Mouse (Mus musculus) heart, embryonic 12.5 days (tissue): ENCODE measurements around the gene Lhx6. TPM values are rescaled to one million over a fixed set of nuclear protein-coding genes. Genes with fewer than 3 reads are reported as not detected.
A peak's percentile ranks its signal among the peaks of the same experiment; 100 is the strongest.

ENCODE experiments used
- ATAC-seq: fragments of 200-750 bp; cut with Nextera tagmentation; 2 replicates; pipeline ENCODE4 v1.8.0; 2017; ENCODE audit warnings: moderate TSS enrichment, moderate library complexity; ENCODE audit not compliant: insufficient number of reproducible peaks, low FRiP score
- H3K27ac ChIP-seq: fragments of 300-500 bp; sonication (generic); 2 replicates; pipeline ENCODE4 v1.5.1; 2016; ENCODE audit warnings: mild to moderate bottlenecking, moderate library complexity; ENCODE audit not compliant: poor library complexity, severe bottlenecking
- H3K27me3 ChIP-seq: fragments of 300-500 bp; sonication (generic); replicated peaks from 2 replicates; pipeline ENCODE4 v1.6.1; 2016; ENCODE audit warnings: mild to moderate bottlenecking, moderate library complexity
- H3K36me3 ChIP-seq: fragments of 300-500 bp; sonication (generic); 2 replicates; pipeline ENCODE4 v1.6.1; 2016; ENCODE audit warnings: mild to moderate bottlenecking, moderate library complexity
- H3K4me1 ChIP-seq: fragments of 300-500 bp; sonication (generic); replicated peaks from 2 replicates; pipeline ENCODE4 v1.6.1; 2016; ENCODE audit warnings: mild to moderate bottlenecking
- H3K4me2 ChIP-seq: fragments of 300-500 bp; sonication (generic); 2 replicates; pipeline ENCODE4 v1.6.1; 2016; ENCODE audit warnings: mild to moderate bottlenecking, moderate library complexity
- H3K4me3 ChIP-seq: fragments of 300-500 bp; sonication (generic); 2 replicates; pipeline ENCODE4 v1.5.1; 2016; ENCODE audit warnings: mild to moderate bottlenecking
- H3K9ac ChIP-seq: fragments of 300-500 bp; sonication (generic); 2 replicates; pipeline ENCODE4 v1.6.1; 2016; ENCODE audit warnings: mild to moderate bottlenecking, moderate library complexity
- H3K9me3 ChIP-seq: fragments of 300-500 bp; sonication (generic); replicated peaks from 2 replicates; pipeline ENCODE4 v1.6.1; 2016; ENCODE audit warnings: mild to moderate bottlenecking, moderate library complexity
- WGBS: fragments of 180-500 bp; shearing (Covaris S2); methylation state at CpG from one replicate; pipeline ENCODE4 v1.1.7; 2016; 5-methylcytosine and 5-hydroxymethylcytosine counted together
- polyA plus RNA-seq: library from polyadenylated mRNA; unstranded; fragments of >200 nt; fragmentation: Nextera tagmentation; extraction: Ambion mirVana; gene quantifications from 2 replicates; pipeline ENCODE4 v1.2.1, GENCODE M21; 2016

Gene Lhx6
- polyA plus RNA-seq, 1 experiment from 2014 or later, result 0.55 TPM

- H3K27me3 ChIP-seq, result peaks cover 89% of the 10 kb centered on the region
- H3K36me3 ChIP-seq, result no peaks in the 10 kb centered on the region
- no peak overlapping the region for H3K4me3 ChIP-seq
- H3K27ac ChIP-seq, result no peak overlapping the region
- no peak for ATAC-seq
- no peaks in the 10 kb centered on the region for H3K9me3 ChIP-seq
- H3K4me2 ChIP-seq, result no peak overlapping the region
- no peak overlapping the region for H3K9ac ChIP-seq
- H3K4me1 ChIP-seq, result peaks cover 22% of the 10 kb centered on the region
- 12% methylated on average over 7 of the region's 7 CpGs for WGBS
These were observed 3.4 kb upstream of the Lhx6 start for GRCm38 (mm10) chr2:36108615-36109014.

GRCm38 (mm10) chr2:36104436-36104955, 712 bp downstream of the Lhx6 start:
- Histone ChIP-seq H3K36me3 (no peaks in the 10 kb centered on the region), H3K9ac (no peak overlapping the region), H3K4me3 (peak overlapping the region; percentile 59), H3K9me3 (no peaks in the 10 kb centered on the region), H3K4me2 (peak overlapping the region; percentile 95), H3K27ac (no peak overlapping the region), H3K27me3 (peaks cover 99% of the 10 kb centered on the region), H3K4me1 (peaks cover 36% of the 10 kb centered on the region)
- WGBS, result under 1% methylated on average over 32 of the region's 32 CpGs
- ATAC-seq, result no peak

- H3K27me3 ChIP-seq, result peaks cover 99% of the 10 kb centered on the region
- H3K4me2 ChIP-seq, result peak overlapping the region; percentile 95
- peak overlapping the region; percentile 59 for H3K4me3 ChIP-seq
- peaks cover 36% of the 10 kb centered on the region for H3K4me1 ChIP-seq
- under 1% methylated on average over 38 of the region's 38 CpGs for WGBS
- no peaks in the 10 kb centered on the region for H3K36me3 ChIP-seq
- H3K27ac ChIP-seq, result no peak overlapping the region
- ATAC-seq, result no peak
- H3K9ac ChIP-seq, result 0 out of 2 replicates have a peak overlapping the region, but pooled peaks have one; percentile 34
- H3K9me3 ChIP-seq, result no peaks in the 10 kb centered on the region
These were observed 1.4 kb downstream of the Lhx6 start for GRCm38 (mm10) chr2:36103555-36104367.

- H3K9me3 ChIP-seq, result no peaks in the 10 kb centered on the region
- peak overlapping the region; percentile 95 for H3K4me2 ChIP-seq
- 0 out of 2 replicates have a peak overlapping the region, but pooled peaks have one; percentile 34 for H3K9ac ChIP-seq
- H3K36me3 ChIP-seq, result no peaks in the 10 kb centered on the region
- H3K4me3 ChIP-seq, result peak overlapping the region; percentile 59
- ATAC-seq, result no peak
- H3K27ac ChIP-seq, result no peak overlapping the region
- peaks cover 99% of the 10 kb centered on the region for H3K27me3 ChIP-seq
- WGBS, result 1% methylated on average over 21 of the region's 21 CpGs
- peaks cover 36% of the 10 kb centered on the region for H3K4me1 ChIP-seq
These were observed 2.1 kb downstream of the Lhx6 start for GRCm38 (mm10) chr2:36103069-36103554.

GRCm38 (mm10) chr2:36102559-36102946, 2.7 kb downstream of the Lhx6 start:
- Histone ChIP-seq H3K27me3 (peaks cover 99% of the 10 kb centered on the region), H3K4me1 (peaks cover 36% of the 10 kb centered on the region), H3K4me3 (peak overlapping the region; percentile 59), H3K4me2 (peak overlapping the region; percentile 95), H3K36me3 (no peaks in the 10 kb centered on the region), H3K9ac (no peak overlapping the region), H3K9me3 (no peaks in the 10 kb centered on the region), H3K27ac (no peak overlapping the region)
- ATAC-seq, result 0 out of 2 replicates have a peak, but pooled peaks have one; percentile 19
- under 1% methylated on average over 21 of the region's 21 CpGs for WGBS

- 6% methylated on average over 28 of the region's 28 CpGs for WGBS
- Histone ChIP-seq H3K4me2 (peak overlapping the region; percentile 95), H3K9me3 (no peaks in the 10 kb centered on the region), H3K9ac (no peak overlapping the region), H3K27ac (no peak overlapping the region), H3K4me3 (peak overlapping the region; percentile 59), H3K4me1 (peaks cover 36% of the 10 kb centered on the region), H3K36me3 (no peaks in the 10 kb centered on the region), H3K27me3 (peaks cover 99% of the 10 kb centered on the region)
- ATAC-seq, result no peak
These were observed 3.2 kb downstream of the Lhx6 start for GRCm38 (mm10) chr2:36101866-36102558.

- H3K9me3 ChIP-seq, result no peaks in the 10 kb centered on the region
- no peak overlapping the region for H3K4me3 ChIP-seq
- H3K4me2 ChIP-seq, result no peak overlapping the region
- 13% methylated on average over 6 of the region's 6 CpGs for WGBS
- H3K36me3 ChIP-seq, result no peaks in the 10 kb centered on the region
- peaks cover 26% of the 10 kb centered on the region for H3K4me1 ChIP-seq
- no peak for ATAC-seq
- H3K9ac ChIP-seq, result no peak overlapping the region
- peaks cover 99% of the 10 kb centered on the region for H3K27me3 ChIP-seq
- H3K27ac ChIP-seq, result no peak overlapping the region
These were observed 5.5 kb downstream of the Lhx6 start for GRCm38 (mm10) chr2:36099739-36100138.

GRCm38 (mm10) chr2:36098021-36098420, 7.2 kb downstream of the Lhx6 start:
- Histone ChIP-seq H3K9ac (no peak overlapping the region), H3K27me3 (peaks cover 100% of the 10 kb centered on the region), H3K4me1 (peaks cover 14% of the 10 kb centered on the region), H3K36me3 (no peaks in the 10 kb centered on the region), H3K4me3 (no peak overlapping the region), H3K9me3 (no peaks in the 10 kb centered on the region), H3K4me2 (no peak overlapping the region), H3K27ac (no peak overlapping the region)
- no peak for ATAC-seq
- WGBS, result 5% methylated on average over 5 of the region's 5 CpGs

GRCm38 (mm10) chr2:36097129-36097815, 7.9 kb downstream of the Lhx6 start:
- 4% methylated on average over 18 of the region's 18 CpGs for WGBS
- H3K4me3 ChIP-seq, result no peak overlapping the region

GRCm38 (mm10) chr2:36093914-36094475, 11.2 kb downstream of the Lhx6 start:
- Histone ChIP-seq H3K9me3 (no peaks in the 10 kb centered on the region), H3K36me3 (no peaks in the 10 kb centered on the region), H3K27me3 (peaks cover 100% of the 10 kb centered on the region), H3K27ac (no peak overlapping the region), H3K4me2 (no peak overlapping the region), H3K9ac (no peak overlapping the region), H3K4me1 (peaks cover 21% of the 10 kb centered on the region), H3K4me3 (0 out of 2 replicates have a peak overlapping the region, but pooled peaks have one; percentile 8)
- no peak for ATAC-seq
- WGBS, result 3% methylated on average over 31 of the region's 31 CpGs

More at GRCm38 (mm10) chr2:36097129-36097815, 7.9 kb downstream of the Lhx6 start:
- Histone ChIP-seq H3K36me3 (no peaks in the 10 kb centered on the region), H3K9ac (no peak overlapping the region), H3K27me3 (peaks cover 100% of the 10 kb centered on the region), H3K27ac (no peak overlapping the region), H3K9me3 (no peaks in the 10 kb centered on the region), H3K4me2 (no peak overlapping the region), H3K4me1 (peaks cover 8% of the 10 kb centered on the region)
- ATAC-seq, result no peak
